Mouse (Mus musculus) CH12F3 (cell line): ENCODE measurements around the gene Shisa6.
"Not testable (repeated sequence)": the region's sequence is repeated elsewhere in the genome, so short reads cannot be mapped to it uniquely, and the experiment has no call there.

Source experiments
- in situ Hi-C: fragments of 300-500 bp; cut with MboI; formaldehyde crosslinking; loops from 2 replicates; pipeline ENCODE4 v1.14.3; 2020; ENCODE audit warnings: low sequenced_read_pairs

The Shisa6 gene

GRCm38 (mm10) chr11:66487765-66488164 lies 38.0 kb downstream of the Shisa6 start:
- in situ Hi-C loops, result no loop called here

- in situ Hi-C loops, result no loop called here
Observed at GRCm38 (mm10) chr11:66482501-66482900, 43.3 kb downstream of the Shisa6 start.

- in situ Hi-C loops, result no loop called here
Observed at GRCm38 (mm10) chr11:66442631-66443030, 83.1 kb downstream of the Shisa6 start.

- in situ Hi-C loops, result no loop called here
Observed at GRCm38 (mm10) chr11:66426129-66426528, 99.6 kb downstream of the Shisa6 start.

GRCm38 (mm10) chr11:66418216-66418615 lies 107.5 kb downstream of the Shisa6 start:
- in situ Hi-C loops, result no loop called here

- in situ Hi-C loops, result not testable (repeated sequence)
Observed at GRCm38 (mm10) chr11:66408721-66409120, 117.0 kb downstream of the Shisa6 start.

- in situ Hi-C loops, result no loop called here
Observed at GRCm38 (mm10) chr11:66400036-66400435, 125.7 kb downstream of the Shisa6 start.

GRCm38 (mm10) chr11:66387561-66387960 lies 138.2 kb downstream of the Shisa6 start:
- in situ Hi-C loops, result no loop called here

GRCm38 (mm10) chr11:66371796-66372195 lies 154.0 kb downstream of the Shisa6 start:
- in situ Hi-C loops, result no loop called here

- in situ Hi-C loops, result no loop called here
Observed at GRCm38 (mm10) chr11:66369764-66370163, 156.0 kb downstream of the Shisa6 start.

GRCm38 (mm10) chr11:66366809-66367685 lies 158.7 kb downstream of the Shisa6 start:
- in situ Hi-C loops, result no loop called here

- in situ Hi-C loops, result no loop called here
Observed at GRCm38 (mm10) chr11:66359811-66360210, 166.0 kb downstream of the Shisa6 start.

- in situ Hi-C loops, result no loop called here
Observed at GRCm38 (mm10) chr11:66344822-66345221, 180.9 kb downstream of the Shisa6 start.

- in situ Hi-C loops, result no loop called here
Observed at GRCm38 (mm10) chr11:66336313-66336712, 189.5 kb downstream of the Shisa6 start.

GRCm38 (mm10) chr11:66312764-66313163 lies 213.0 kb downstream of the Shisa6 start:
- in situ Hi-C loops, result no loop called here

- in situ Hi-C loops, result no loop called here
Observed at GRCm38 (mm10) chr11:66304396-66304795, 221.4 kb downstream of the Shisa6 start.

- in situ Hi-C loops, result no loop called here
Observed at GRCm38 (mm10) chr11:66274707-66275081, 251.1 kb downstream of the Shisa6 start.

- in situ Hi-C loops, result no loop called here
Observed at GRCm38 (mm10) chr11:66273904-66274706, 251.7 kb downstream of the Shisa6 start.

GRCm38 (mm10) chr11:66267029-66267428 lies 258.7 kb downstream of the Shisa6 start:
- in situ Hi-C loops, result no loop called here

- in situ Hi-C loops, result no loop called here
Observed at GRCm38 (mm10) chr11:66265336-66265990, 260.3 kb downstream of the Shisa6 start.

- in situ Hi-C loops, result no loop called here
Observed at GRCm38 (mm10) chr11:66260205-66260604, 265.6 kb downstream of the Shisa6 start.
